Mouse (Mus musculus) left cerebral cortex, postnatal 25 days (tissue): ENCODE data around the gene Tnfsf11. TPM values are rescaled to one million over a fixed set of nuclear protein-coding genes. Genes with fewer than 3 reads are reported as not detected.
A peak's percentile ranks its signal among the peaks of the same experiment; 100 is the strongest.

Experiments
- DNase-seq, 2 experiments: peaks; one replicate each; pipeline ENCODE4 v3.0.0; 2022; ENCODE audit warnings: low spot score in 2 of 2, mixed read lengths in 1 of 2
- intact Hi-C: fragments of 180-260 bp; cut with DNase I; formaldehyde crosslinking; loops from one replicate; pipeline ENCODE4 v1.15.1; 2025
- total RNA-seq, 2 experiments: library from RNA; stranded (reverse); gene quantifications; 2 replicates each; pipeline ENCODE4 v1.2.3; 2021

The Tnfsf11 gene
- total RNA-seq, 2 experiments from 2014 or later = 0.14 TPM; not detected in 1

- intact Hi-C loops = loop anchor here (2.0 to 10.0 kb wide), 4 partner anchors 87 to 1245 kb away; no protein-coding TSS in a partner anchor
- DNase-seq = peak in 1 of 2 experiments; percentile 43
Observed at GRCm38 (mm10) chr14:78289912-78290523, 17.8 kb downstream of the Tnfsf11 start.

- intact Hi-C loops = loop anchor here (2.0 to 10.0 kb wide), 3 partner anchors 86 to 1244 kb away; no protein-coding TSS in a partner anchor
- no peak for DNase-seq
Observed at GRCm38 (mm10) chr14:78288903-78289302, 18.9 kb downstream of the Tnfsf11 start.

GRCm38 (mm10) chr14:78287906-78288800, 19.7 kb downstream of the Tnfsf11 start:
- peak; percentile 45 to 57 for DNase-seq
- intact Hi-C loops = loop anchor here (2.0 to 10.0 kb wide), 3 partner anchors 85 to 1243 kb away; no protein-coding TSS in a partner anchor

- intact Hi-C loops = loop anchor here (10.0 kb wide), 1 partner anchor 1241 kb away; no protein-coding TSS in a partner anchor
- no peak for DNase-seq
Observed at GRCm38 (mm10) chr14:78286011-78286548, 21.8 kb downstream of the Tnfsf11 start.

- intact Hi-C loops = loop anchor here (10.0 kb wide), 1 partner anchor 1238 kb away; no protein-coding TSS in a partner anchor
Observed at GRCm38 (mm10) chr14:78282490-78282889, 25.4 kb downstream of the Tnfsf11 start.

GRCm38 (mm10) chr14:78276395-78276930, 31.4 kb downstream of the Tnfsf11 start:
- intact Hi-C loops = no loop called here
- peak; percentile 42 to 63 for DNase-seq

More at GRCm38 (mm10) chr14:78282490-78282889, 25.4 kb downstream of the Tnfsf11 start:
- DNase-seq = peak; percentile 44 to 78

- intact Hi-C loops = no loop called here
- no peak for DNase-seq
Observed at GRCm38 (mm10) chr14:78274851-78275250, 33.0 kb downstream of the Tnfsf11 start.

- DNase-seq = peak; percentile 63 to 89
- intact Hi-C loops = no loop called here
Observed at GRCm38 (mm10) chr14:78274146-78274545, 33.7 kb downstream of the Tnfsf11 start.

- DNase-seq = peak; percentile 45 to 57
- intact Hi-C loops = no loop called here
Observed at GRCm38 (mm10) chr14:78273571-78273970, 34.3 kb downstream of the Tnfsf11 start.

GRCm38 (mm10) chr14:78264876-78265275, 43.0 kb downstream of the Tnfsf11 start:
- DNase-seq = no peak
- intact Hi-C loops = no loop called here

- DNase-seq = no peak
- intact Hi-C loops = no loop called here
Observed at GRCm38 (mm10) chr14:78262596-78262995, 45.2 kb downstream of the Tnfsf11 start.

GRCm38 (mm10) chr14:78261246-78261645, 46.6 kb downstream of the Tnfsf11 start:
- DNase-seq = no peak
- intact Hi-C loops = no loop called here

GRCm38 (mm10) chr14:78254017-78254416, 53.8 kb downstream of the Tnfsf11 start:
- intact Hi-C loops = no loop called here
- no peak for DNase-seq

- DNase-seq = peak in 1 of 2 experiments; percentile 2
- intact Hi-C loops = no loop called here
Observed at GRCm38 (mm10) chr14:78246601-78247000, 61.2 kb downstream of the Tnfsf11 start.

- intact Hi-C loops = no loop called here
- peak; percentile 29 to 81 for DNase-seq
Observed at GRCm38 (mm10) chr14:78244811-78245210, 63.0 kb downstream of the Tnfsf11 start.

- intact Hi-C loops = no loop called here
- DNase-seq = no peak
Observed at GRCm38 (mm10) chr14:78239346-78239745, 68.5 kb downstream of the Tnfsf11 start.

- DNase-seq = no peak
- intact Hi-C loops = no loop called here
Observed at GRCm38 (mm10) chr14:78237238-78237637, 70.6 kb downstream of the Tnfsf11 start.

GRCm38 (mm10) chr14:78236144-78236543, 71.7 kb downstream of the Tnfsf11 start:
- no peak for DNase-seq
- intact Hi-C loops = no loop called here

- DNase-seq = no peak
- intact Hi-C loops = no loop called here
Observed at GRCm38 (mm10) chr14:78235296-78235695, 72.5 kb downstream of the Tnfsf11 start.

- intact Hi-C loops = no loop called here
- DNase-seq = no peak
Observed at GRCm38 (mm10) chr14:78229012-78229411, 78.8 kb downstream of the Tnfsf11 start.
